Mouse (Mus musculus) small intestine, adult 2 months (tissue): ENCODE results near the gene Lsamp. TPM values are rescaled to one million over a fixed set of nuclear protein-coding genes. Genes with fewer than 3 reads are reported as not detected.

Source experiments
- H3K27ac ChIP-seq: fragments of 200-500 bp; 2 replicates; pipeline ENCODE4 v1.5.1; 2012; ENCODE audit warnings: low read depth, low read length, control low read depth, inconsistent platforms; ENCODE audit not compliant: insufficient read depth
- H3K27me3 ChIP-seq: fragments of 200-500 bp; 2 replicates; pipeline ENCODE4 v1.6.1; 2012; ENCODE audit warnings: mild to moderate bottlenecking, moderate library complexity, low read length, inconsistent platforms; ENCODE audit not compliant: control insufficient read depth, insufficient read depth
- H3K36me3 ChIP-seq: fragments of 200-500 bp; 2 replicates; pipeline ENCODE4 v1.6.1; 2012; ENCODE audit warnings: mild to moderate bottlenecking, low read length, control low read depth, inconsistent platforms; ENCODE audit not compliant: control insufficient read depth, insufficient read depth
- H3K4me1 ChIP-seq: fragments of 200-500 bp; 2 replicates; pipeline ENCODE4 v1.6.1; 2012; ENCODE audit warnings: low read length, inconsistent platforms, mixed read lengths; ENCODE audit not compliant: control insufficient read depth, insufficient read depth, insufficient read length
- H3K4me3 ChIP-seq: fragments of 200-500 bp; 2 replicates; pipeline ENCODE4 v1.5.1; 2012; ENCODE audit warnings: low read depth, mild to moderate bottlenecking, control low read depth, inconsistent platforms, low read length, moderate library complexity
- CTCF ChIP-seq: fragments of 200-500 bp; IDR thresholded peaks from 2 replicates; pipeline ENCODE4 v1.5.1; 2012; ENCODE audit warnings: low read depth, mild to moderate bottlenecking, control low read depth, inconsistent platforms, low read length, moderate library complexity, mixed read lengths; ENCODE audit not compliant: insufficient replicate concordance, insufficient read length; ENCODE audit errors: extremely low read depth
- POLR2A ChIP-seq: fragments of 200-500 bp; IDR thresholded peaks from 2 replicates; pipeline ENCODE4 v1.6.1; 2012; ENCODE audit warnings: low read depth, mild to moderate bottlenecking, control low read depth, inconsistent platforms, low read length, moderate library complexity
- WGBS: fragments of 180-500 bp; shearing (Covaris S2); methylation state at CpG from one replicate; pipeline ENCODE4 v1.1.7; 2018; 5-methylcytosine and 5-hydroxymethylcytosine counted together
- polyA plus RNA-seq: library from polyadenylated mRNA; depleted of rRNA; stranded (reverse); fragments of >200 nt; gene quantifications from 2 replicates; pipeline ENCODE4 v1.2.3, GENCODE M21; 2012

Gene Lsamp
- polyA plus RNA-seq, 1 experiment, result 0.08 TPM

DNA sequence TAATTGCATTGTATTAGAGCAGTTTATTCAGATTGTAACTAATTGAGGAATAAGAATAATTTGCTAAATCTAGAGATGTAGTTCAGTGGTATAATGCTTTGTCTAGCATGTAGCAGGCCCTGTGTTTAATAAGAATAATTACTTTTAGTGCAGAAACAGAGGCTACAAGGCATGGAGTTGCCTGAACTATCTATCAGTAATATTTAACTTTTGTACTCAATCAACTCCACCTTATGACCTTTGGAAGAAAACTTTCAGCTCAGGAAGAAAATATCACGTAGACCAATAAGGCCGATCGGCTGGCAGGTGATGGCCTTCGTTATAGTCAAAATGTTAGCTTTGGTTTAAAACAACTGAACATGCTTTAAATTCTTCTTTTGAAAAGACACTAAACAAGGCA, 946.4 kb downstream of the Lsamp start:
- Histone ChIP-seq H3K27ac (no peak overlapping the region), H3K36me3 (no peaks in the 10 kb centered on the region), H3K4me1 (no peaks in the 10 kb centered on the region), H3K27me3 (no peaks in the 10 kb centered on the region), H3K4me3 (no peak overlapping the region)
- TF ChIP-seq CTCF, result no peak
- 32% methylated on average over 4 of the region's 4 CpGs for WGBS

DNA sequence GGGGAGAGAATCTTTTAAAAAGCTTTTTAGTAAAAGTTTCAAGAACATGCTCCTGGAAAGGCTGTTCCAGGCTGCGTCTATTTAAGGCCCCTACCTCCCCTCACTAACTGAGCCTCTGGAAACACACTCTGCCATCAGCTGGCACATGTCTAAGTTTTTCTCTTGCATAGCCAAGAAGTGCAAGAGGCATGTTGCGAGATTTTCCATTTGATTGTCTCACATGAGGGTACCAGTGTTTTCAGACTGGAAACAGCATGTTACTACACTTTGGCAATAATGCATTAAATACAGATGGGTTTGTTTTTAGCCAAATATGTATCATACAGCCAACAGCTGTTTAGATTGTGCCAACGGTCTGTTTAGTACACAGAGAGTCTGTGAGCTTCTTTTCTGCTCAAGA, 958.1 kb downstream of the Lsamp start:
- WGBS, result 80% methylated on average over 3 of the region's 3 CpGs

DNA sequence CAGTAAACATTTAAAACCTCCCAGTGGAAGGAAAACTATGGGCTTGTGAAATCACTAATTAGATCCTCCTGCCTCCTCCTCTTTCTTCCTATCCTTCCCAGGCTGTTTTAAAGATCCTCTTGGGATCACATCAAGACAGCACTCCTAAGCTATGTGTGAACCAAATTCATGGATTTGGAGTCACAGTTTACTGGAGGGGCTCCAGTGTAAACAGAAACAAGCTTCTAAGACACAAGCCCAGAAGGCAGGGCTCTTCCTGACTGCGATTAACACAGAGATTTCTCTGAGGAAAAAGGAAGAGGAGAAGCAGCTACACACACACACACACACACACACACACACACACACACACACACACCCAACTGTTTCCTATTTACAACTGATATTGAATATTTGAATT, 961.7 kb downstream of the Lsamp start:
- 36% methylated on average over 1 of the region's 1 CpGs for WGBS
- H3K4me3 ChIP-seq, result no peak overlapping the region
- no peaks in the 10 kb centered on the region for H3K36me3 ChIP-seq
- H3K27ac ChIP-seq, result no peak overlapping the region
- no peak for TF ChIP-seq CTCF
- no peak for TF ChIP-seq POLR2A
- no peaks in the 10 kb centered on the region for H3K4me1 ChIP-seq
- no peaks in the 10 kb centered on the region for H3K27me3 ChIP-seq

More for the DNA sequence above, 958.1 kb downstream of the Lsamp start:
- no peak overlapping the region for H3K4me3 ChIP-seq
- TF ChIP-seq CTCF, result no peak
- no peaks in the 10 kb centered on the region for H3K27me3 ChIP-seq
- H3K36me3 ChIP-seq, result no peaks in the 10 kb centered on the region
- no peak overlapping the region for H3K27ac ChIP-seq
- H3K4me1 ChIP-seq, result no peaks in the 10 kb centered on the region

DNA sequence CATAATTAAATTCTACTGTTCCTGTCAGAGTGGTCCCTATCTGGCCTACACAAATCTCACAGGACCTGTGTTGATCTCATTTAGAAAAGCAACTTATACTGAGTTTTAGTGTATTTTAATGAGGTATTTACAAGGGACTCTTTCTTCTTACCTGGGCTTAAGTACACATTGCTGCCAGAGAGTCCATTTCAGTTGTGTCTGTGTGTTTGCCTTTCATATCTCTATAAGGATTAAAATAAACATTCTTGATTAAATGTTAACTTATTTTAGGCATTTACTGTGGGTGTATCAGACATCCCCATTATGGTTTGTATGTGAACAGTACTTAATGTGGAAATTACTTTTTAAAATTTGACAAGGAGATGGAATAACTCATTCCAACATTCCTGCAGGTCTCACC, 963.9 kb downstream of the Lsamp start:
- H3K4me1 ChIP-seq, result no peaks in the 10 kb centered on the region
- no peaks in the 10 kb centered on the region for H3K36me3 ChIP-seq
- no peak overlapping the region for H3K27ac ChIP-seq
- TF ChIP-seq POLR2A (no peak), CTCF (no peak)
- H3K27me3 ChIP-seq, result no peaks in the 10 kb centered on the region
- H3K4me3 ChIP-seq, result no peak overlapping the region

DNA sequence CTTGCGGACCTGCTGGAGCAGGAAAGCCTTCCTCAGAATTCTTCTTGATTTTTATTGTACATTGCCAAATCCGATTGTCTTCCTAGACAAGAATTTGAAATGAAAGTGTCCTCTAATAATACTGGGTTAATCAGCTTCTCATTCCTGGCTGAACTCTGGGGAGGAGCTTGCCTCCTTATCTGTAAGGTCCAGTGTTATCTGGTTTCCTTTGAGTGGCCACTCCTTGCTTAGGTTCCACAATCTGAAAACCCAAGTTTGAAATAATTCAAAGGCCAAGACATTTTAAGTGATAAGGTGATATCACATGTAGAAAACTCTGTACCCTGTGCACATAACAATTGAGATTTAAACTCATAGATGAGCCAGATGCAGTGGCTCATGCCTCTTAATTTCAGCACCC, 975.0 kb downstream of the Lsamp start:
- Histone ChIP-seq H3K4me3 (no peak overlapping the region), H3K4me1 (no peaks in the 10 kb centered on the region), H3K27ac (no peak overlapping the region), H3K27me3 (no peaks in the 10 kb centered on the region), H3K36me3 (no peaks in the 10 kb centered on the region)
- TF ChIP-seq POLR2A (no peak), CTCF (no peak)
- WGBS, result 46% methylated on average over 2 of the region's 2 CpGs

DNA sequence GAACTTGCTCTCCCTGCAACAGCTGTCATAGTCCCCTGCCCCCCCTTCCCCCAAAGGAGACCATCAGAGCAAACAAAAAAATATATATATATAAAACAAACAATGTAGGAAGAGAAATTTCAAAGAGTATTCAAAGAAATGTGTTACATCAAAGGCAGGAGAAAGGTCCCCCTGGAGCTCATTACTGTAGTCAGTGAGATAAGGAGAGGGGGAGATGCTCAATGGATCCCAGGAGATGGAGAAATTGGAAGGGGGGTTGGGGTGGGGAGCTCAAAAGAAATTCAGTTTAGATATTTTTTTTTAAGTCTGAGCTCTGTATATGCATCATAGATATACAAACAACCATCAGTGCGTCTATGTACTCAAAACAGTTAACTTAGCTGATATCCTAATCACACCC, 976.4 kb downstream of the Lsamp start:
- Histone ChIP-seq H3K27me3 (no peaks in the 10 kb centered on the region), H3K4me1 (no peaks in the 10 kb centered on the region), H3K36me3 (no peaks in the 10 kb centered on the region), H3K4me3 (no peak overlapping the region), H3K27ac (no peak overlapping the region)
- 60% methylated on average over 1 of the region's 1 CpGs for WGBS
- TF ChIP-seq CTCF (no peak), POLR2A (no peak)

DNA sequence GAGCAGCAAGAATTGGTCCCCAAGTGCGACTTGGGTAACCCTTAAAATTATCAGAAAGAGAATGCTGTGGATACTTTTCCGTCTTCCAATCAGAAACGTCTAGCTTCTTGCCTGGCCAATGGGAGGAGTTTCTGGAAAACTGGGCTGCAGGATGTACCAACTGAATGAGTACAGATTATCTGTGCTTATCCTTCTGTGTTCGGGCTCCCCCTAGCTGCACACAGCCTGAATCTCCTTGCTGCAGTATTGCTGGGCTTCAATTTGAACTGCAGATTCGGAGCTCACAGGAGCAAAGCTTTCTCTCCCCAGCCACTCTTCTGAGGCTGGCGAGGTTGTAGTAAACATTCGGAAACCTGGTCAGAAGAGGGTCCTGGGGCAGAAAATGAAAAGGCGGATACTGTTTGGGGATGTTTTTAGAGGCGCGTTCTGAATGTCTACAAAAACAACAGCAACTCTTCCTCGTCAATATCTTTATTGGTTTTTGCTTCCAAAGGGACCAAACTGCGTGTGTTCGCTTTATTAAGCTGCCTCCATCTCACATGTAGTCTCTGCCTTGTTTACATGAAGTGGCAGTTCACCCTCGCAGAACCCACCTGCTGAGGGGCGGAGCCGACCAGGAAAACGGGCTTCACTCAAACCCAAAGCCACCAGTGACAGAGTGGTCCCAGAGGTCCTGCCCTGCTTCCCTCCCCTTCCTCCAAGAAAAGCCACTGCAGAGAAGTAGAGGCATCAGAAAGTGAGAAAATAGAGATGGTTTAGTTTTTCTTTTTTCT, 984.1 kb downstream of the Lsamp start:
- WGBS, result 20% methylated on average over 17 of the region's 17 CpGs
- H3K4me1 ChIP-seq, result no peaks in the 10 kb centered on the region
- no peaks in the 10 kb centered on the region for H3K36me3 ChIP-seq
- no peak for TF ChIP-seq POLR2A
- no peaks in the 10 kb centered on the region for H3K27me3 ChIP-seq
- no peak overlapping the region for H3K27ac ChIP-seq
- H3K4me3 ChIP-seq, result no peak overlapping the region

DNA sequence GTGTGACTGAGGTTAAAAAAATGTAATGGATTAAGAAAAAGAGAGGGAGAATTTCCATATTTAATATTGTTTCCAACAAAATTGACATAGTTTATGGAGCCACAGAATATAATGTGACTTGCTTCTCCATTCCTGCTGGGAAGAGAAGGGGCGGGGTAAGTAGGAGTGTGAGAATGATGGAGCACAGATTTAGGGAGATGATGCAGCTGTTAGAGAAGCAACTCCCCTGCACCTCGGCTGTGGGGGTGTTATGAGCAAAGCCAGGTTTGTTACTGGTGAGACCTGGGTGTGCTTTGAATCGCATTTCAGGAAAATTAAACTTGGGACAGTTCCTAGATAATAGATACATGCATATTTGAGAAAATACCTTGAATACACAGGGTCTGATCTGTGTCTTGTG, 987.2 kb downstream of the Lsamp start:
- Histone ChIP-seq H3K27ac (no peak overlapping the region), H3K27me3 (no peaks in the 10 kb centered on the region), H3K4me3 (no peak overlapping the region), H3K4me1 (no peaks in the 10 kb centered on the region), H3K36me3 (no peaks in the 10 kb centered on the region)
- TF ChIP-seq POLR2A (no peak), CTCF (no peak)
- WGBS, result 55% methylated on average over 3 of the region's 3 CpGs
